Mouse (Mus musculus): ENCODE data around the gene Bckdhb. TPM values are rescaled to one million over a fixed set of nuclear protein-coding genes. Genes with fewer than 3 reads are reported as not detected.

Bckdhb gene
- total RNA-seq, 1 experiment = 30.7 TPM

GRCm38 (mm10) chr9:84103344-84103743 is 178.4 kb downstream of the Bckdhb start:
- in situ Hi-C loops (cut with MboI; ENCODE audit: low sequenced_read_pairs in 2 of 2, unreplicated experiment in 2 of 2) = no loop called here

DNA sequence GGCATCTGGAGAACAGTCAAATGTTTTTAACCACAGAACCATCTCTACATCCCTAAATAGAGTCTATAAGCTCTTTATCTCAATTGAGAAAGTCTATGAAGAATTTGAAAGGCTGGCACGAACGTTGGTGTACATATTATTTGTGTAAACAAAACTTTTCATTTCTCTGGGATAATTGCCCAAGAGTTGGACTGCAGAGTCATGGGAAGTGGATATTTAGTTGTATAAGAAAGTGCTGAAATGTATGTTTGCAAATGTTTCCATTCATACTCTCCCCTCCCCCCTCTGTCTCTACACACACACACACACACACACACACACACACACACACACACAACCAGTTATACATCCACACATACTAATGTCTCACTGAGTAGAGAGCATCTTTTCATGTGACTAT is 181.5 kb downstream of the Bckdhb start:
- no peaks in the 10 kb centered on the region for H3K4me1 ChIP-seq (ENCODE audit: control insufficient read depth in 2 of 2, insufficient read depth in 2 of 2, low read length in 2 of 2, poor library complexity in 1 of 2)
- no peaks in the 10 kb centered on the region for H3K9me3 ChIP-seq (ENCODE audit: control insufficient read depth, insufficient read depth, low read depth, low read length)
- in situ Hi-C loops (cut with MboI; ENCODE audit: low sequenced_read_pairs in 2 of 2, unreplicated experiment in 2 of 2) = no loop called here
- DNase-seq (ENCODE audit: low read depth, low spot score) = no peak
- no peak overlapping the region for H3K4me3 ChIP-seq (ENCODE audit: insufficient read depth in 1 of 2, low read depth in 1 of 2, low read length in 2 of 2, poor library complexity in 1 of 2, severe bottlenecking in 1 of 2)
- no peak overlapping the region for H3K27ac ChIP-seq (ENCODE audit: insufficient read depth, low read depth, low read length, poor library complexity, severe bottlenecking)
- H3K9ac ChIP-seq (ENCODE audit: insufficient read depth, low read depth, low read length, poor library complexity, severe bottlenecking) = no peak overlapping the region
- TF ChIP-seq ZNF384 (IDR thresholded peaks at IDR 0.05; ENCODE audit: low read depth, low read length) = no peak
- H3K36me3 ChIP-seq (ENCODE audit: control insufficient read depth, insufficient read depth, low read length, poor library complexity, severe bottlenecking) = no peaks in the 10 kb centered on the region

More at GRCm38 (mm10) chr9:84103344-84103743, 178.4 kb downstream of the Bckdhb start:
- Histone ChIP-seq H3K4me1 (ENCODE audit: control insufficient read depth in 2 of 2, insufficient read depth in 2 of 2, low read length in 2 of 2, poor library complexity in 1 of 2) (no peaks in the 10 kb centered on the region), H3K36me3 (ENCODE audit: control insufficient read depth, insufficient read depth, low read length, poor library complexity, severe bottlenecking) (no peaks in the 10 kb centered on the region), H3K9me3 (ENCODE audit: control insufficient read depth, insufficient read depth, low read depth, low read length) (no peaks in the 10 kb centered on the region), H3K9ac (ENCODE audit: insufficient read depth, low read depth, low read length, poor library complexity, severe bottlenecking) (no peak overlapping the region), H3K4me3 (ENCODE audit: insufficient read depth in 1 of 2, low read depth in 1 of 2, low read length in 2 of 2, poor library complexity in 1 of 2, severe bottlenecking in 1 of 2) (no peak overlapping the region), H3K27ac (ENCODE audit: insufficient read depth, low read depth, low read length, poor library complexity, severe bottlenecking) (no peak overlapping the region)
- no peak for TF ChIP-seq CHD2 (IDR thresholded peaks at IDR 0.05; ENCODE audit: low read depth, low read length)
- no peak for TF ChIP-seq ZC3H11A (IDR thresholded peaks at IDR 0.05; ENCODE audit: borderline replicate concordance, low read depth, low read length)
- TF ChIP-seq ZNF384 (IDR thresholded peaks at IDR 0.05; ENCODE audit: low read depth, low read length) = no peak
- TF ChIP-seq HCFC1 (IDR thresholded peaks at IDR 0.05; ENCODE audit: borderline replicate concordance, insufficient read depth, low read length) = no peak
- TF ChIP-seq MAFK (IDR thresholded peaks at IDR 0.05; ENCODE audit: insufficient read depth, low read depth, low read length) = no peak
- DNase-seq (ENCODE audit: low read depth, low spot score) = no peak

- Histone ChIP-seq H3K36me3 (ENCODE audit: control insufficient read depth, insufficient read depth, low read length, poor library complexity, severe bottlenecking) (no peaks in the 10 kb centered on the region), H3K4me3 (ENCODE audit: insufficient read depth in 1 of 2, low read depth in 1 of 2, low read length in 2 of 2, poor library complexity in 1 of 2, severe bottlenecking in 1 of 2) (no peak overlapping the region), H3K9ac (ENCODE audit: insufficient read depth, low read depth, low read length, poor library complexity, severe bottlenecking) (no peak overlapping the region), H3K4me1 (ENCODE audit: control insufficient read depth in 2 of 2, insufficient read depth in 2 of 2, low read length in 2 of 2, poor library complexity in 1 of 2) (no peaks in the 10 kb centered on the region), H3K27ac (ENCODE audit: insufficient read depth, low read depth, low read length, poor library complexity, severe bottlenecking) (no peak overlapping the region), H3K9me3 (ENCODE audit: control insufficient read depth, insufficient read depth, low read depth, low read length) (no peaks in the 10 kb centered on the region)
- in situ Hi-C loops (cut with MboI; ENCODE audit: low sequenced_read_pairs in 2 of 2, unreplicated experiment in 2 of 2) = no loop called here
- no peak for DNase-seq (ENCODE audit: low read depth, low spot score)
- no peak for TF ChIP-seq MAFK (IDR thresholded peaks at IDR 0.05; ENCODE audit: insufficient read depth, low read depth, low read length)
- TF ChIP-seq ZNF384 (IDR thresholded peaks at IDR 0.05; ENCODE audit: low read depth, low read length) = no peak
- TF ChIP-seq CHD2 (IDR thresholded peaks at IDR 0.05; ENCODE audit: low read depth, low read length) = no peak
- TF ChIP-seq HCFC1 (IDR thresholded peaks at IDR 0.05; ENCODE audit: borderline replicate concordance, insufficient read depth, low read length) = no peak
- TF ChIP-seq ZC3H11A (IDR thresholded peaks at IDR 0.05; ENCODE audit: borderline replicate concordance, low read depth, low read length) = no peak
Observed at GRCm38 (mm10) chr9:84107045-84107813, 182.3 kb downstream of the Bckdhb start.

DNA sequence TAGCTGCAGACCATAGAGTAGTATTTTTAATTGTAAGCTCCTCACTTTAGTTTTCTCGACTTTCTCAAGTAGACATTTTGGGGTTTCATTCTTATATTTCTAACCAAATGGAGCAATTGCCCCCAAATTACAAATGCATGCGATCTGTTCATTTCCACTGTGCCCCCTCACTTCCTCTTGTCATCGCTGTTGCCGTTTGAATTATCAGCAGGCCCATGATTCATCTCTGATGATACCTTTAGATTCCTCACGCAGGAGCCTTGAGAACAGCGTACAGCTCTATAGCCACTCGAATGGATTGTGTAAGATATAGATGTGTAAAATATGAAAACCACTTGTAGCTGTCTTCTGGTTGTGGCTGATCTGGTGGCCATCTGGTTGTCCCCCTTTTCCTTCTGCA is 183.6 kb downstream of the Bckdhb start:
- DNase-seq (ENCODE audit: low read depth, low spot score) = no peak
- no peak for TF ChIP-seq MAFK (IDR thresholded peaks at IDR 0.05; ENCODE audit: insufficient read depth, low read depth, low read length)
- TF ChIP-seq ZNF384 (IDR thresholded peaks at IDR 0.05; ENCODE audit: low read depth, low read length) = no peak
- no peak for TF ChIP-seq HCFC1 (IDR thresholded peaks at IDR 0.05; ENCODE audit: borderline replicate concordance, insufficient read depth, low read length)
- TF ChIP-seq CHD2 (IDR thresholded peaks at IDR 0.05; ENCODE audit: low read depth, low read length) = no peak
- TF ChIP-seq ZC3H11A (IDR thresholded peaks at IDR 0.05; ENCODE audit: borderline replicate concordance, low read depth, low read length) = no peak
- H3K4me1 ChIP-seq (ENCODE audit: control insufficient read depth in 2 of 2, insufficient read depth in 2 of 2, low read length in 2 of 2, poor library complexity in 1 of 2) = no peaks in the 10 kb centered on the region
- H3K27ac ChIP-seq (ENCODE audit: insufficient read depth, low read depth, low read length, poor library complexity, severe bottlenecking) = no peak overlapping the region
- in situ Hi-C loops (cut with MboI; ENCODE audit: low sequenced_read_pairs in 2 of 2, unreplicated experiment in 2 of 2) = no loop called here
- no peaks in the 10 kb centered on the region for H3K9me3 ChIP-seq (ENCODE audit: control insufficient read depth, insufficient read depth, low read depth, low read length)
- H3K9ac ChIP-seq (ENCODE audit: insufficient read depth, low read depth, low read length, poor library complexity, severe bottlenecking) = no peak overlapping the region
- no peaks in the 10 kb centered on the region for H3K36me3 ChIP-seq (ENCODE audit: control insufficient read depth, insufficient read depth, low read length, poor library complexity, severe bottlenecking)
- H3K4me3 ChIP-seq (ENCODE audit: insufficient read depth in 1 of 2, low read depth in 1 of 2, low read length in 2 of 2, poor library complexity in 1 of 2, severe bottlenecking in 1 of 2) = no peak overlapping the region

Measured in ES-E14 (cell line).